Mouse (Mus musculus): Measurements from ENCODE around the gene Fut7. TPM values are rescaled to one million over a fixed set of nuclear protein-coding genes. Genes with fewer than 3 reads are reported as not detected.

Gene Fut7
- total and polyA plus RNA-seq, 3 experiments = 0.08 to 0.21 TPM; not detected in 1

DNA sequence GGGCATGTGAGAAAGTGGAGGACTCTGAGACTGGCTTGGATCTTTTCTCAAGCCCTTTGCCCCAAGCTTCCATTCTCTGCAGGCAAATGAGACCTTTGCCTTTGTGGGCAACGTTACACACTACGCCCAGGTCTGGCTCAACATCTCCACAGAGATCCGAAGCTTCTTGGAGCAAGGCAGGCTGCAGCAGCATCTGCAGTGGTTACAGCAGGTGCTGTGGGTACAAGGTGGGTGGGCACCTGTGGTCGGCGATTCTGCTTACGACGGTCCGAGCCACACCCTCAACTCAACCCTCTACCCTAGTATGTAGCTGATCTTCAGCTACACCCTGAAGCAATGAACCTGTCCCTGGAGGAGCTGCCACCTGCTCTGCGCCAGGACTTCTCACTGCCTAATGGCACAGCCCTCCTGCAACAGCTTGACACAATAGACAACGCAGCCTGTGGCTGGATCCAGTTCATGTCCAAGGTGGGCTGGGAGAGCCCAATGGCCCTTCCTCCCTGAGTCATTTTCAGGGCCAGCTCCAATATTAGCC lies 13.3 kb downstream of the Fut7 start:
- no peak overlapping the region for H3K4me3 ChIP-seq (ENCODE audit: control insufficient read depth in 1 of 2, insufficient read depth in 1 of 2, low read depth in 2 of 2, low read length in 2 of 2)
- no peaks in the 10 kb centered on the region for H3K9me3 ChIP-seq (replicated peaks; ENCODE audit: insufficient read depth, low read length)
- H3K27me3 ChIP-seq (ENCODE audit: control insufficient read depth in 1 of 2, insufficient read depth in 2 of 2, low read length in 2 of 2) = no peaks in the 10 kb centered on the region
- no peaks in the 10 kb centered on the region for H3K4me1 ChIP-seq (ENCODE audit: control insufficient read depth in 1 of 2, insufficient read depth in 2 of 2, low read length in 2 of 2)
- no peak for DNase-seq (ENCODE audit: low read depth, low spot score)
- no peak overlapping the region for H3K9ac ChIP-seq (ENCODE audit: control insufficient read depth, low read depth, low read length, poor library complexity, severe bottlenecking)
- no peaks in the 10 kb centered on the region; a peak in 1 of 4 replicates for H3K36me3 ChIP-seq (ENCODE audit: control insufficient read depth in 1 of 2, insufficient read depth in 2 of 2, low read length in 2 of 2)
- no peaks in the 10 kb centered on the region for H3K79me2 ChIP-seq (ENCODE audit: control insufficient read depth, insufficient read depth, low read length, poor library complexity)
- TF ChIP-seq USF2 (IDR thresholded peaks at IDR 0.05; ENCODE audit: borderline replicate concordance in 1 of 2, insufficient read depth in 1 of 2, low read depth in 1 of 2, low read length in 2 of 2) (no peak), TCF12 (IDR thresholded peaks at IDR 0.05; ENCODE audit: low read depth, low read length) (no peak), RAD21 (IDR thresholded peaks at IDR 0.05; ENCODE audit: low read depth, low read length) (no peak), MXI1 (IDR thresholded peaks at IDR 0.05; ENCODE audit: low read depth, low read length) (no peak), SMC3 (IDR thresholded peaks at IDR 0.05; ENCODE audit: low read depth, low read length) (no peak), MAFK (IDR thresholded peaks at IDR 0.05; ENCODE audit: borderline replicate concordance, low read depth, low read length) (no peak), MEF2A (IDR thresholded peaks at IDR 0.05; ENCODE audit: extremely low read depth, insufficient replicate concordance, low read depth, low read length, poor library complexity, severe bottlenecking) (no peak), UBTF (IDR thresholded peaks at IDR 0.05; ENCODE audit: borderline replicate concordance, insufficient read depth, low read depth, low read length) (no peak), KAT2A (conservative IDR thresholded peaks at IDR 0.05; ENCODE audit: low read depth, low read length) (no peak), POLR2AphosphoS2 (IDR thresholded peaks at IDR 0.05; ENCODE audit: low read length) (no peak), ETS1 (IDR thresholded peaks at IDR 0.05; ENCODE audit: low read depth, low read length) (no peak), POLR2A (IDR thresholded peaks at IDR 0.05; ENCODE audit: control insufficient read depth in 1 of 2, insufficient read depth in 1 of 2, low read depth in 1 of 2, low read length in 2 of 2, poor library complexity in 1 of 2) (no peak), CHD1 (IDR thresholded peaks at IDR 0.05; ENCODE audit: low read depth, low read length) (no peak)
- no peak overlapping the region for H3K27ac ChIP-seq (ENCODE audit: control insufficient read depth, low read depth, low read length)

- Histone ChIP-seq H3K9me3 (replicated peaks; ENCODE audit: insufficient read depth, low read length) (no peaks in the 10 kb centered on the region), H3K27ac (ENCODE audit: control insufficient read depth, low read depth, low read length) (no peak overlapping the region), H3K4me3 (ENCODE audit: control insufficient read depth in 1 of 2, insufficient read depth in 1 of 2, low read depth in 2 of 2, low read length in 2 of 2) (no peak overlapping the region), H3K27me3 (ENCODE audit: control insufficient read depth in 1 of 2, insufficient read depth in 2 of 2, low read length in 2 of 2) (no peaks in the 10 kb centered on the region), H3K36me3 (ENCODE audit: control insufficient read depth in 1 of 2, insufficient read depth in 2 of 2, low read length in 2 of 2) (no peaks in the 10 kb centered on the region; a peak in 1 of 4 replicates), H3K79me2 (ENCODE audit: control insufficient read depth, insufficient read depth, low read length, poor library complexity) (no peaks in the 10 kb centered on the region), H3K9ac (ENCODE audit: control insufficient read depth, low read depth, low read length, poor library complexity, severe bottlenecking) (no peak overlapping the region), H3K4me1 (ENCODE audit: control insufficient read depth in 1 of 2, insufficient read depth in 2 of 2, low read length in 2 of 2) (no peaks in the 10 kb centered on the region)
- no peak for DNase-seq (ENCODE audit: low read depth, low spot score)
- TF ChIP-seq MEF2A (IDR thresholded peaks at IDR 0.05; ENCODE audit: extremely low read depth, insufficient replicate concordance, low read depth, low read length, poor library complexity, severe bottlenecking) = no peak
- TF ChIP-seq SIN3A (IDR thresholded peaks at IDR 0.05; ENCODE audit: low read length) = no peak
- TF ChIP-seq USF2 (IDR thresholded peaks at IDR 0.05; ENCODE audit: borderline replicate concordance in 1 of 2, insufficient read depth in 1 of 2, low read depth in 1 of 2, low read length in 2 of 2) = no peak
- TF ChIP-seq MAFK (IDR thresholded peaks at IDR 0.05; ENCODE audit: borderline replicate concordance, low read depth, low read length) = no peak
- TF ChIP-seq MYB (IDR thresholded peaks at IDR 0.05; ENCODE audit: low read depth, low read length) = no peak
- no peak for TF ChIP-seq POLR2A (IDR thresholded peaks at IDR 0.05; ENCODE audit: control insufficient read depth in 1 of 2, insufficient read depth in 1 of 2, low read depth in 1 of 2, low read length in 2 of 2, poor library complexity in 1 of 2)
- no peak for TF ChIP-seq GABPA (IDR thresholded peaks at IDR 0.05; ENCODE audit: low read depth, low read length)
- TF ChIP-seq CTCF (IDR thresholded peaks at IDR 0.05 in 2 of 3, conservative IDR thresholded peaks at IDR 0.05 in 1 of 3; ENCODE audit: control insufficient read depth in 1 of 3, insufficient read depth in 1 of 3, low read depth in 2 of 3, low read length in 3 of 3, poor library complexity in 1 of 3, severe bottlenecking in 1 of 3) = no peak
- TF ChIP-seq TBP (IDR thresholded peaks at IDR 0.05; ENCODE audit: low read depth, low read length) = no peak
Measured at GRCm38 (mm10) chr2:25441067-25441466, 18.0 kb downstream of the Fut7 start.
